Mouse (Mus musculus): ENCODE measurements around the gene Trio. TPM values are rescaled to one million over a fixed set of nuclear protein-coding genes. Genes with fewer than 3 reads are reported as not detected.

Trio gene
- polyA plus RNA-seq, 1 experiment, result 24.7 TPM

DNA sequence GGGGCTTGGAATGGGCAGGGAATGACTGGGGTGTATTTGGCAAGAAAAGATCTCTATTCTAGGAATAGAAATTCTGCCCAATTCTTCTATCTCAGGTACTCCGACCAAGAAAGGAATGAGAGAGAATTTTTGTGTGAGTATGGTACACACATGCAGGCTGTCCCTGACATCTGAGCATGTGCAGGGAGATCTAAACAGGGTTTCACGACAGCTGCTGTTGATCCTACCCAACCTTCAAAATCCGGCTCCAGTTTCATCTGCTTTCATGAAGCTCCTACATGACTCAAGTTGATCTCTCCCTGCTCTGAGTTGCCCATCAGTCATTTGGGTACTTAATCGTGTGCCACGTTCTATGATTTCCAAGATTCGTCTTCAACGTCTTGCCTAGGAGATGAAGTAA lies 3.7 kb upstream of the Trio start:
- H3K4me1 ChIP-seq (ENCODE audit: control insufficient read depth, insufficient read depth, low read length), result no peaks in the 10 kb centered on the region
- 87% methylated on average over 7 of the region's 7 CpGs for WGBS
- H3K27ac ChIP-seq (ENCODE audit: control insufficient read depth, insufficient read depth, low read depth, low read length, poor library complexity), result no peak overlapping the region
- no peak overlapping the region for H3K4me3 ChIP-seq (replicated peaks; ENCODE audit: control insufficient read depth, low read depth, low read length)
- TF ChIP-seq POLR2A (IDR thresholded peaks at IDR 0.05; ENCODE audit: borderline replicate concordance, control insufficient read depth, low read depth, low read length) (no peak), CTCF (IDR thresholded peaks at IDR 0.05; ENCODE audit: control insufficient read depth, insufficient read depth, low read length) (no peak)

GRCm38 (mm10) chr15:28028542-28028941 lies 2.9 kb upstream of the Trio start:
- WGBS, result 81% methylated on average over 6 of the region's 6 CpGs
- no peak for TF ChIP-seq CTCF (IDR thresholded peaks at IDR 0.05; ENCODE audit: control insufficient read depth, insufficient read depth, low read length)
- no peak overlapping the region for H3K4me3 ChIP-seq (replicated peaks; ENCODE audit: control insufficient read depth, low read depth, low read length)
- no peak overlapping the region for H3K27ac ChIP-seq (ENCODE audit: control insufficient read depth, insufficient read depth, low read depth, low read length, poor library complexity)
- H3K4me1 ChIP-seq (ENCODE audit: control insufficient read depth, insufficient read depth, low read length), result no peaks in the 10 kb centered on the region

DNA sequence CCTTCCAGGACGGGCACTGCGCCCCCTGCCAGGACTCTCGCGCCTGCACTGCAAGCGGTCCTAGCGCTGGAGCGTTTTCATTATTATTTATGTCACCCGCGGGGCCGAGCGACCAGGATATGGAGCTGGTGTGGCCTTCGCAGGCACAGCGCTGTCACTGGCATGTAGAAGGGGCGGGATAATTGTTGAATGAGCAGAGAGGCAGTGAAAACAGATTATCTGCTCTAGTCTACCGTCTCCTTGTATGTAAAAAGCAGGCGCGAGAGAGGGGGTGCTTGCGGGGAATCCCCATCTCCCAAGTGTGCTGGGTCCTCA lies 476 bp upstream of the Trio start:
- WGBS, result 1% methylated on average over 18 of the region's 18 CpGs
- Histone ChIP-seq H3K27ac (ENCODE audit: control insufficient read depth, insufficient read depth, low read depth, low read length, poor library complexity) (peak overlapping the region; percentile 7; the same call in 1 of the 2 replicates), H3K4me1 (ENCODE audit: control insufficient read depth, insufficient read depth, low read length) (no peaks in the 10 kb centered on the region), H3K4me3 (replicated peaks; ENCODE audit: control insufficient read depth, low read depth, low read length) (peak overlapping the region; percentile 86)
- TF ChIP-seq POLR2A (IDR thresholded peaks at IDR 0.05; ENCODE audit: borderline replicate concordance, control insufficient read depth, low read depth, low read length) (no peak), CTCF (IDR thresholded peaks at IDR 0.05; ENCODE audit: control insufficient read depth, insufficient read depth, low read length) (peak; percentile 53; the same call in 1 of the 2 replicates)

- under 1% methylated on average over 53 of the region's 54 CpGs for WGBS
- H3K4me1 ChIP-seq (ENCODE audit: control insufficient read depth, insufficient read depth, low read length), result no peaks in the 10 kb centered on the region
- no peak overlapping the region; the same call in 1 of the 2 replicates for H3K27ac ChIP-seq (ENCODE audit: control insufficient read depth, insufficient read depth, low read depth, low read length, poor library complexity)
- TF ChIP-seq POLR2A (IDR thresholded peaks at IDR 0.05; ENCODE audit: borderline replicate concordance, control insufficient read depth, low read depth, low read length) (no peak), CTCF (IDR thresholded peaks at IDR 0.05; ENCODE audit: control insufficient read depth, insufficient read depth, low read length) (no peak)
- peak overlapping the region; percentile 56 for H3K4me3 ChIP-seq (replicated peaks; ENCODE audit: control insufficient read depth, low read depth, low read length)
Observed at GRCm38 (mm10) chr15:28024965-28025338, 696 bp downstream of the Trio start.

GRCm38 (mm10) chr15:28024031-28024964 lies 1.4 kb downstream of the Trio start:
- Histone ChIP-seq H3K4me3 (replicated peaks; ENCODE audit: control insufficient read depth, low read depth, low read length) (peak overlapping the region; percentile 56), H3K4me1 (ENCODE audit: control insufficient read depth, insufficient read depth, low read length) (no peaks in the 10 kb centered on the region), H3K27ac (ENCODE audit: control insufficient read depth, insufficient read depth, low read depth, low read length, poor library complexity) (no peak overlapping the region; the same call in 1 of the 2 replicates)
- 1% methylated on average over 78 of the region's 81 CpGs for WGBS
- TF ChIP-seq CTCF (IDR thresholded peaks at IDR 0.05; ENCODE audit: control insufficient read depth, insufficient read depth, low read length) (no peak), POLR2A (IDR thresholded peaks at IDR 0.05; ENCODE audit: borderline replicate concordance, control insufficient read depth, low read depth, low read length) (no peak)

GRCm38 (mm10) chr15:28021591-28022209 lies 3.9 kb downstream of the Trio start:
- no peak overlapping the region for H3K4me3 ChIP-seq (replicated peaks; ENCODE audit: control insufficient read depth, low read depth, low read length)
- 6% methylated on average over 15 of the region's 15 CpGs for WGBS
- TF ChIP-seq POLR2A (IDR thresholded peaks at IDR 0.05; ENCODE audit: borderline replicate concordance, control insufficient read depth, low read depth, low read length) (no peak), CTCF (IDR thresholded peaks at IDR 0.05; ENCODE audit: control insufficient read depth, insufficient read depth, low read length) (no peak)
- no peaks in the 10 kb centered on the region; the same call in none of the 2 replicates for H3K4me1 ChIP-seq (ENCODE audit: control insufficient read depth, insufficient read depth, low read length)
- no peak overlapping the region for H3K27ac ChIP-seq (ENCODE audit: control insufficient read depth, insufficient read depth, low read depth, low read length, poor library complexity)

- whole genome bisulfite sequencing, result 57% methylated on average over 7 of the region's 7 CpGs
- no peak for TF ChIP-seq CTCF (IDR thresholded peaks at IDR 0.05; ENCODE audit: control insufficient read depth, insufficient read depth, low read length)
- TF ChIP-seq POLR2A (IDR thresholded peaks at IDR 0.05; ENCODE audit: borderline replicate concordance, control insufficient read depth, low read depth, low read length), result no peak
- Histone ChIP-seq H3K4me1 (ENCODE audit: control insufficient read depth, insufficient read depth, low read length) (no peaks in the 10 kb centered on the region; the same call in none of the 2 replicates), H3K4me3 (replicated peaks; ENCODE audit: control insufficient read depth, low read depth, low read length) (no peak overlapping the region), H3K27ac (ENCODE audit: control insufficient read depth, insufficient read depth, low read depth, low read length, poor library complexity) (no peak overlapping the region)
Observed at GRCm38 (mm10) chr15:28019393-28020070, 6.1 kb downstream of the Trio start.

- H3K4me1 ChIP-seq (ENCODE audit: control insufficient read depth, insufficient read depth, low read length), result no peaks in the 10 kb centered on the region
- H3K4me3 ChIP-seq (replicated peaks; ENCODE audit: control insufficient read depth, low read depth, low read length), result no peak overlapping the region
- TF ChIP-seq POLR2A (IDR thresholded peaks at IDR 0.05; ENCODE audit: borderline replicate concordance, control insufficient read depth, low read depth, low read length) (no peak), CTCF (IDR thresholded peaks at IDR 0.05; ENCODE audit: control insufficient read depth, insufficient read depth, low read length) (no peak)
- no peak overlapping the region for H3K27ac ChIP-seq (ENCODE audit: control insufficient read depth, insufficient read depth, low read depth, low read length, poor library complexity)
- WGBS, result 77% methylated on average over 3 of the region's 3 CpGs
Observed at GRCm38 (mm10) chr15:28007516-28007915, 18.1 kb downstream of the Trio start.
